Mouse (Mus musculus) thymus, adult 18-20 months (tissue): ENCODE data around the gene Syne1.
A peak's percentile ranks its signal among the peaks of the same experiment; 100 is the strongest.

Experiments used
- DNase-seq, 2 experiments: peaks; one replicate each; pipeline ENCODE4 v3.0.0; 2022; ENCODE audit warnings: mixed read lengths in 2 of 2

Gene Syne1

DNA sequence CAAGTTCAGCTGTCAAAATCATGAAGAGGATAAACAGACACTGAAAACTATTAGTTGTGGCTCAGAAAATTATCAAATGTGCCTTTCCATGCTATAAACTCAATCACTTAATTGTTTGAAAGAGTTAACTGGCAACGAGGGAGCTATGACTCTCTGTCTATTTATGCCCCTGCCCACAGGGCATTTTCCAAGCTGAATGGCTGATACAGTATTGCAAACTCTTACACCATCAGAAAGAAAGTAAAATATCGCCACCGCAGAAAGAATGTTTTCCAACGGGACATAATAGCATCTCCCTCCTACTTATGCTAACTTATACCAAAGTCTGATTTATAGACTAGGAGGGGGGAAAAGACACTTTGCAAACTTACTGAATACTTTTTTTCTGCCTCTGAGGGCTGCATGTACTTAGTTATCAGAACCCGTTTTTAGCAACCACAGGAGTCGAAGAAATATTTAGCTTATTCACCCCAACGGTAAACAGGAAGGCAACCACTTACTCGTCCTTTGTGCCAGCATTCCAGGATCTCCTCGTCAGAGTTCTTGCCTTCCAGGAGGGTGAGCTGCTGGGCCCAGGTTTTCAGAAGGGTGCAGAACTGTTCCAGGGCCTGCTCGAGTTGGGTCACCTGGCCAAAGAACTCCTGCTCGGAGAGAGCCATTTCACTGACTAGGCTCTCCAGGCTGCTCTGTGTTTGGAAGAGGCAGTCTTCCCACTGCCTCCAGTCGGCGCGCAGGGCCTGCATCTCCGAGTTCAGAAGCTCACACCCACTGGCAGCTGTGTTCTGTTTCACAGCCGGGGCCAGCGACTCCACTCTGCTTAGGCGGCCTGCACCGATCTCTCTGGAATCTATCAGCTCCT lies 262.3 kb downstream of the Syne1 start:
- DNase-seq: no peak

DNA sequence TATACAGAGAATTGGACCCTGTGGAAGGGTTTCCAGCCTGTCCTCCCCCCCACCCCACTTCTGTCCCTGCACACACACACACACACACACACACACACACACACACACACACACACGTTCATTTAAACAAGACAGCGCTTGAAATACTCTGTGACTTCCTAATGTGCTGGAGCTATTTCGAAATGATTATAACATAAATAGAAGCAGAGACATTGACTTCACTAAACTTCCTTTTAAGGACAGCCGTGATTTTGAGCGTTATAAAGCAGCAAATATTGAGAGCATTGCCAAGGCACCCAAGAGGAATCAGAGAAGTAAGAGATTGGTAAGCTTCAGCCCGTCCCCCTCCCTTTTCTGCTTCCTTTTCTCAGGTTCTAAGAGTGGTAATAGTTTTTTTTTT lies 263.0 kb downstream of the Syne1 start:
- no peak for DNase-seq

DNA sequence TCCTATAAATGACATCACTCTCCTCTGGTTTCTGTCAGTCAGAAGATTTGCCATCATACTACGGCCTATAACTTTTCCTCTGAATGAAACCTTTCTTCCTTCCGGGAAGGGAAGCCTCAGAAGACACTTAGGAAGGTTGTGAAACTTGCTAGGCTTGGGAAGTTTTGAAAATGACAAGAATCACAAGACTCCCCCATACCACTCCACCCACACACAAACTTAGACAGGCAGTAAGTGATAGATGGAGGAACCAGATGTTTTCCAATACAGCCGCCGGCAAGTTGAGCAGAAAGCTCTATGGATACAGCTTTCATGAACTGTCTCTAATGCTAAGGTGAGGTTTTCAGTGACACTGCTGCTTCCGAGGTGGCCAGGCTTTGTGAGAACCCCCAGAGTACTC lies 275.5 kb downstream of the Syne1 start:
- no peak for DNase-seq

- DNase-seq: no peak
Observed at GRCm38 (mm10) chr10:5270641-5271040, 280.6 kb downstream of the Syne1 start.

GRCm38 (mm10) chr10:5264418-5264817 lies 286.9 kb downstream of the Syne1 start:
- no peak for DNase-seq

- no peak for DNase-seq
Observed at GRCm38 (mm10) chr10:5262636-5263035, 288.6 kb downstream of the Syne1 start.

DNA sequence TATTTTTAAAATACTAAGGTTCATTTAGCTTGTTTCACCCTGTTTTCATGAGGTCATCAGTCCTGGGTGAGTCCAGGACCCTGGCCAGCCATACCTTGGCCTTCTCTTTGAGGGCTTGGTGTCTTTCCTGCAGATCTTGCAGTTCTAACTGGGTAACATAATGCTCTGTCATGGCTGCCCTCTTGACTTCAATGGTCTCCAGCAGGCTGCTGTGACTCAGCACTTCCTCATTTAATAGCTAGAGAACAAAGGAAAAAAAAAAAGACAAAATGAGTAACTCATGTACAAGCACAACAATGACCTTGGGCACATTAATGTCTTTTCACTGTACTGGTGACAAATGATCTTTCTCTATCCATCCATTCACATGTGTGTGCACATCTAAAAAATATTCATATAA lies 294.6 kb downstream of the Syne1 start:
- no peak for DNase-seq

DNA sequence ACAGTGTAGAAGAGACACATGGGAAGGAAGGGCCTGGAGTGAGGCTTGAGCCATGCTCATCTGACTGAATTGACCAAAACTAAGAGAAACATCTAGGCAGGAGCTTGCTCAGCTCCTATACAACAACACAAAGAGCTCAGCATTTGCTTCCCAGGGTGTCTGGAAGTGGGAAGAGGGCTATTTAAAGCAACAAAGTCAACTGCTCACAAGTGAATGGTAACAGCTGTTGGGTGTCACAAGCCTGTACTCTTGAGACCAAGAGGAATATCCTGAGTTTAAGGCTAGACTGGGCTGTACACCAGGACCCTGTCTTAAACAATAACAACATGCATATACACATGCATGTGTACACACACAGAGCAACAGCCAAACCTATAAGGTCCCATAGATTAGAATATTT lies 297.5 kb downstream of the Syne1 start:
- DNase-seq: no peak

DNA sequence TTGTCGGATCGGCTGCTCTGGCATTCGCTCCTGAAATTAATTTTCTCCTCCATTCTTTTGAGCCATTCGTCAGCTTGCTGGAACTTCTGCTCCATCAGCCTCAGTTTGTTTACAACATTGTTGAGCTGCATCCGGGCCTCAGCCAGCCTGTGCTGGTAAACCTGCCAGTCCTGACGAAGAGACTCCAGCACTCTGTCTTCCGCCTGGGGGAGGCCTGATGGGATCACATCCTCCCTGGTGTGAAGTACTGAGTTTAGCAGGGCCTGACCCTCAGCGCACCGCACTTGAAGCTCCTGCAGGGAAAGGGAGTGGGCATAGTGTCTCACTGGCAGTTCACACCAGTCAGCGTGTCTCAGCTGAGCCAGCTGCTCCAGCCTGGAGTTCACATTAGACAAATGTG lies 300.6 kb downstream of the Syne1 start:
- DNase-seq: no peak

GRCm38 (mm10) chr10:5239680-5240079 lies 311.6 kb downstream of the Syne1 start:
- DNase-seq: no peak

DNA sequence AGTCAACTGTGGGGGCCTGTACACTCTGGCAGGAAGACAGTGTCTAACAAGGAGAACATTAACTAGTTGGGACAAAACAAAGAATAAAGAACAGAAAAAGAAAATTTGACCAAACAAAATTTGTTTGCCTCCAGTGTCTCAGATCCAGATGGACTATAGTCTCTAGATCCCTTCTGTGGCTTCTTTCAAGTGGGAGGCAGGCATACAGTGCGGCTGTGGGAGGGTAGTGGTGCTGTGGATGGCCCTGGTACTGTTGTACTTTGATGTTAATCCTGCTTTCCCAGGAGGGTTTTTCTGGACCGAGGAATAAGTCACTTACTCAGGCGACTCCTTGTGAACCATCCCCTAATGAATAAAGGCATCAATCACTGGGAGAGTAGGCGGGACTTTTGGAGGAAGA lies 314.4 kb downstream of the Syne1 start:
- no peak for DNase-seq

- no peak for DNase-seq
Observed at GRCm38 (mm10) chr10:5236171-5236570, 315.1 kb downstream of the Syne1 start.

DNA sequence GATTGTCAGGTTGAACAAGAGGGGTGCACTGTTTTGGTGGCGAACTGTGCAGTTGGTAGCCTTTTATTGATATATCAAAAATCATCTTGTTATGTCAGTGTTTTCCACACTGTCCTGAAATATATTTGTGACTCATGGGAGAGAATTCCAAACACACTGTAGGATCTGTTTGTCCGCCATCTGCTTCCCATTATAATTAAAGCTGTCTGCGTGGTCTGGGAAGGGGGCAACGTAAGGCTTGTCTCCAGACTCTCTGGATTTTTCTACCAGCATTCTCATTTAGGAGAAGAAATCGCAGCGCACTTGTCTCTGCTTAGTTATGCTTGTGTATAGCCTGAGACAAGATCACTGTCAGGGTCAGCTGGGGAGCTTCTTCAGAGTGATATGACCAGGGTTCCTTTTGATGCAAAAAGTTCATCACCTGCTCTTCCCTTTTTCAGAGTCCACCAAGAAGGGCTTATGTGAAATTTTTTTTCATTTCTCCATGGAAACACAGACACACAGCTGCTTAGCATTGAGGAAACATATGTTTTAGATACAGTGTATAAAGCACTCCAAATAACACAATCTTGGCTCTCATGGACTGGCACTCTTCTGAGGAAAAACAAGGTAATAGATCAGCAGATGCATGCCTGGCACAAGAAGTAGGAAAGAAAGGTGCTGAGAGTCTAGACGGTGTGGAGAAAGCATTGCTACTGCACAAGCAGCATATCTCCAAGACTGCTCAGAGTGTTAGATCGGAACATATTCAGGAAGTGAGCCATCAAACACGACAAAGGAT lies 316.4 kb downstream of the Syne1 start:
- DNase-seq: no peak

- no peak for DNase-seq
Observed at GRCm38 (mm10) chr10:5229129-5229528, 322.2 kb downstream of the Syne1 start.

DNA sequence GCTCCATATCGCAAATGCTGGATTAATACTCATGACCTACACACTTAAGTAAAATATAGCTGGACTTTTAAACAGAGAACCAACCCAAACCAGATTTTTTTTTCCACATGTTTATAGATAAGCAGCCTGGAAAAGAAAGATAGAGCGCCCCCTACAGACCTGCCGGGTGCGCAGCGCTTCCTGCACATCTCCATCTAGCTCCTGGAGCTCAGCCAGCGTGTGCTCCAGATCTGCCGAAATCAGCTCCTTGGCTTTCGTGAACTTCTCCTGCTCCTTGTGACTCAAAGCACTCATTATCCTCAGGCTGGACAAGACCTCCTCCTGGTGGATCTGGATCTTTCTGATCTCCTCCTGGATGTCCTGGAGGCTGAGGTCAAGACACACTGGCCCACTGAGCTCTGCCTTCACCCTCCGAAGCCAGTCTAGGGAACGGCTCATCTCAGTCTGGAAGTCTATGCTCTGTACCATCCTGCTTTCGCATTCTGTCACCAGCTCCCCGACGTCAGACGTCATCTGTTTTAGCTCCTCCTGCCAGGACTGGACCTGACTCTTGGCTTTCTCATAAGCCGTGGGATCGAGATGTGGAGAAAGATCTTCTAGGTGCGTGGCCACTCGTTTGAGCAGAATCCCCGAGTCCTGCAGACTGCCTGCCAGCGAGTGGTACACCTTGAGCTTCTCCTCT lies 323.7 kb downstream of the Syne1 start:
- DNase-seq: no peak

DNA sequence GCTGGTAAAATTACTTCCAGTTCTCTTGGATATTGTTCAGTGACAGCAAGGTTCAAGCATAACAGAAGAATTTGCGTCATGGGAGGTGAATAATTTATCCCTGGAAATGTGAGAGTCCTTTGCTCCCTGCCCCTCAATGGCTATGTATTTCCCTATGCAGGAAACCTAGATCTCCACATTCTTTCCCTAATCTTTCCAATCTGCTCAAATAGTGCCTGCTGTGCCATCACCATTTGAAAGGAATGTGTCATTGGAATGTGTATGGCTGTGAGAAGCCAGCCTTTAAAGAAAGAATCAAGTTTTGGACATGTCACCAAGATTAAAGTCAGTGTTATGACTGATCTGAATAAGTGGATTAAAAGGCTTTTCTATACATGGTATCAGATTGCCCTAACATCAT lies 335.3 kb downstream of the Syne1 start:
- no peak for DNase-seq

- no peak for DNase-seq
Observed at GRCm38 (mm10) chr10:5207905-5208641, 343.2 kb downstream of the Syne1 start.

DNA sequence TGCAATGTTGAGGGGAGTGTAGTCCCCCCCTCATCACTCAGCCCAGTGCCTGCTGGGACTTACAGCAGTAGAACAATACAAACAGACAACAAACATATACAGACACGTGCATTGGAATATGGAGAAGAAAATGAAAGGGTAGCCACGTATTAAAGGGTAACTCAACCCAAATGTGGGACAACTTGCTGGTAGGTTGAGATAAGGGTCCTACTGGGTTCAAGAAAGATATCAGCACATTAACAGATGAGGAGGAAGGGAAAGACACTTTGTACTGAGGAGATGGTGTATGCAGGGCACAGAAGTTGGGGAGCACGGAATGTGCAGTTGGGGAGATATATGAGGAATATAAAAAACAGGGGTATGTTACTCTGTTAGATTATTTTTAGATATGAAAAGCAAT lies 345.3 kb downstream of the Syne1 start:
- DNase-seq: no peak

- DNase-seq: no peak
Observed at GRCm38 (mm10) chr10:5205570-5205969, 345.7 kb downstream of the Syne1 start.

DNA sequence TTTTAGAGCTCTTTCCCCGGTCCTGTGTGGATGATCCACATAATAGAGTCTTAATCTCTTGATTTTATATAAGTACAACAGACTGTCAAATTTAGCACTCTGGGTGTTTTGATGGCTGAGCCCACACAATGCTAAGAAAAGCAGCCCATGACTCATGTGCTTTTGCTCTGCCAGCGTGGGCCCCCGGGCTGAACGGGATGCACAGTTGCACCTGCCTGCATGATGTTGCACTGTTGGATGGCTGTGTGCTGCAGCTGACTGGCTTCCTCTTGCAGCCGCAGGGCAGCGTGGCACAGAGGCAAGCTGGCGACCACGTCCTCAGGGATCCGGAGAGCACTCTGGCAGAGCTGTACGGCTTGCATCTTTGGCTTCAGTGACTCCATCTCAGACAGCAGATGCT lies 347.4 kb downstream of the Syne1 start:
- DNase-seq: peak; percentile 53 to 67

- DNase-seq: no peak
Observed at GRCm38 (mm10) chr10:5197356-5197755, 353.9 kb downstream of the Syne1 start.

- no peak for DNase-seq
Observed at GRCm38 (mm10) chr10:5196267-5196666, 355.0 kb downstream of the Syne1 start.

DNA sequence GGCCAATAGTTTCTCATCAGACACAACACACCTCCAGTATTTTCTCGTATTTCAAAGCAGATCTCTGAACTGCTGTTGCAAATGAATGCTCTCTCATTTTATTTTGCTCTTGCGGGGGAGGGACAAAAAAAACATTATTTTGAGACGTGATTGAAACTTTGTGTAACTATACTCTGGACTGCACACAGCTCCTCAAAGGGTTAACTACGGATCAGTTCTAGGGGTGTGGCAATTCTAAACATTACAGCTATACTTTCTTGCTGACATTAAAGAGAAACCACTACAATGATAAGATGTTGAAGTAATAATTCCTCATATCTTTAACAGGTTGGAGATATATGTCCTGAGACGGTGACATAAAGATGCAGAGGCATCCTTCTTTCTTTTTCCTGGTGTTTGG lies 356.0 kb downstream of the Syne1 start:
- DNase-seq: no peak
